Mouse (Mus musculus) layer of hippocampus, adult 8-10 months (tissue): Measurements from ENCODE around the gene Duox1. TPM values are rescaled to one million over a fixed set of nuclear protein-coding genes. Genes with fewer than 3 reads are reported as not detected.
A peak's percentile ranks its signal among the peaks of the same experiment; 100 is the strongest.

Source experiments
- DNase-seq, 2 experiments: peaks; one replicate each; pipeline ENCODE4 v3.0.0; 2022; ENCODE audit warnings: low spot score in 2 of 2
- total RNA-seq, 4 experiments: library from RNA; stranded (reverse); gene quantifications; 2 replicates each; pipeline ENCODE4 v1.2.4; 2022

Duox1 gene
- total RNA-seq, 4 experiments from 2014 or later: not detected

GRCm38 (mm10) chr2:122354191-122354929 lies 38.9 kb downstream of the Duox1 start:
- no peak for DNase-seq

GRCm38 (mm10) chr2:122355389-122355788 lies 39.9 kb downstream of the Duox1 start:
- no peak for DNase-seq

DNA sequence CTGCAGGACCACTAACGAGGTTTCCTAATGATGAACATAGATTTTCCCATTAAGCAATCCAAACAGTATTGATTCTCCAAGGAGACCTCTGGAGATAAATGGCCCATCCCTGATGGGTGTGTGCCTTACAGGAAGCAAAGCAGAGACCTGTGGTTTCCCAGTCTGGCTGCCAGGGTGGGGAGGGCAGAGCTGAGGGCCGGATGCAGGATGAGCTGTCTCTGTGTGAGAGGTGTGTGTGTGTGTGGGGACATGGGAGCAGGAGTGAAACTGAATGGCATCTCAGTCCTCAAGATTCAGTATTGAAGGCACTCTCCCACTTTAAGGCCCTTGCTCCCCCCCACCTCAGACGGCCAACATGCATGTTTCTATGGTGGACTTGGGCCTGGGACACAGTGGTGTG lies 40.7 kb downstream of the Duox1 start:
- DNase-seq: no peak

- DNase-seq: no peak
These were observed 44.8 kb downstream of the Duox1 start for GRCm38 (mm10) chr2:122360310-122360709.

DNA sequence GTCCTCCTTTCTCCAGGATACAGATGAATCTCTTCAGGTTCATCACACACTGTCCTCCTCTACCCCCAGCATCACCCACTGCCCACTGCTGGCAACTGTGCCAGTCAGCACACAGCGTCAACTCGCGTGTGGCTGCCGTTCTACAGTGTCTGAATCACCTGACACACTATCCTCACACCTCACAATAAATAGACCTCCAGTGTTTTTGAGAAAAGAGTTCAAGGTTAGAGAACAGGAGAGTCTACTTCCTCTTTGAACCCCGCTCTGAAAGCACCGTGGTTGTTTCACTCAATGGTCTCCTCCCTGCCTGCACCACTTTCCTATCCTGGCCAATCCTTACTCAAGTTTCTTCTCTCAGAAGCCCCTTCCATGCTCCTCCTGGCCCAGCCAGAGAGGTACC lies 45.7 kb downstream of the Duox1 start:
- no peak for DNase-seq

DNA sequence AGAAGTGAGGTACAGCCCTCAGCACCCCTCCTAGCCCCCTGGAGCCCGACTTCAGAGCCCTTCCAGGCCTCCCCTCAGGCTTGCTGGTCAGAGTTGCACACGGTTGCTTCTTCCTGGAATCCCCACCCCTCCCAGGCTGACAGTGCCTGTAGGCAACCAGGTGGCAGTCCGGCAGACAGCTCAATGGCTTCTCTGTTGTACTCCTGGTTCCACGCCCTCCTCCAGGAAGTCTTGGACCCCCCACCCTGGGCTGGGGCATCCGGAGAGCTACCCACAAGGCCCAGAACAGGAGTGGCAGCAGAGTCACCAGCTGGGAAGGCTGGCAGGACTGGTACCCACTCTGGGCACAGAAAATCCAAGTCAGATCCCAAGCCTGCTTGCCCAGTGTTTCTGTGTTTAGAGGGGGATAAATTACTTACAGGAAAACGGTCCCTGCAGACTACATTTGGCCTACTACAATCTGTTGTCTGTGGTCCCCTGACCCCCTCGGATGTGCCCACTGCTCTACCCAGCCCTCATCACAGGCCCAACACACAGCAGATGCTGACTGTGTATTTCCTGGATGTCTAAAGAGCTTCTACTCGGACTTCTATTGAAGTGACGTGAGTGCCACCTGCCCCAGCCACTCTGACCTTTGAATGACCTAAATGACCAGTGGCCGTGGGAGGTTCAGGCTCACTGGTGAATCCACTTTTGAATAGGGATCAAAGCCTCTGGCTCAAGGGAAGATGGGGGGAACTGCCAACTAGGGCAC lies 46.6 kb downstream of the Duox1 start:
- no peak for DNase-seq

- DNase-seq: no peak
These were observed 47.4 kb downstream of the Duox1 start for GRCm38 (mm10) chr2:122362622-122363523.

DNA sequence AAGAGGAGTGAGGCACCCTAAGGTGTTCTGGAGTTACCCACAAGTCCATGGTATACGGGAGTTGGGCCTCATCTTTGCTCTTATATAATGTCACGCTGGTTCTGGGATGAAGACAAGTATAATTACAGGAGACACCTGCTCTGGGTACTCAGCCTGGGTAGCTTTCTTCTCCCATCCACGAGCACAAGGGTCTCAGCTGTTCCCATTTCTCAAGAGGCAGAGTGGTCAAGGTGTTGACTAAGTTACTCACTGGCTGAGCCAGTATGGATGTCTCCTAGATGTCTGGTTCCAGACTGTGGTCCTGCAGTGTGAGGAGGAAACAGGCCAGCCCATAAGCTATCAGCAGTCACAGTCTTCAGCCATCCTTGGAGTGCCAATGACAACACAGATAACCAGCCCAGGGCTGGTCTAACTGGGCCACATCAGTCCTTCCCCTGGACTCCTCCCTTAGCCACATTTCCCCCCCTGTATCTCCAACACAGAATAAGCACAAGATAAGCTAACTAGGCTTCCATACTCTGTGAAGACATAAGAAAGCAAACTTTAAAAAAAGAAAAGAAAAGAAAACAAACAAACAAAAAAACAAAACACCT lies 49.0 kb downstream of the Duox1 start:
- no peak for DNase-seq

- DNase-seq: no peak
These were observed 49.9 kb downstream of the Duox1 start for GRCm38 (mm10) chr2:122365244-122365866.

- no peak for DNase-seq
These were observed 50.6 kb downstream of the Duox1 start for GRCm38 (mm10) chr2:122366039-122366438.

- DNase-seq: no peak
These were observed 51.2 kb downstream of the Duox1 start for GRCm38 (mm10) chr2:122366706-122367105.

DNA sequence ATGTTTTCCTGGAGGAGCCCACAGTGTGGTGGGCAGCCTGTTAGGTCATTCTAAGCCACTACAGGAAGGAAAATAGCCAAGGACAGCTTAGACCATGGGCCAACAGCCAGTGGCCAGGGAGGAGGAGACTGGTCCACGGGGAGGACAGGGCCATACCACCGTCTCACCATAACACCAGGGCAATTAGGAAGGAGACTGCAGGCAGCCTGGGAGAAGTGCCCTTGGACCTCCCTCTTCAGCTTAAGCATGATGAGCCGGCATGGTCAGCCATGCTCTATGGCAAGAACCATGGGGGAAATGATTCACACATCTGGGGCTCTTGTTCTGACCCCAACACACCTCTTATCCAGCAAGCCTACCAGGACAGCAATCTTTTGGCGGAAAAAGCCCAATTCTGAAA lies 51.7 kb downstream of the Duox1 start:
- DNase-seq: no peak

GRCm38 (mm10) chr2:122367701-122368080 lies 52.2 kb downstream of the Duox1 start:
- DNase-seq: no peak

- DNase-seq: no peak
These were observed 52.9 kb downstream of the Duox1 start for GRCm38 (mm10) chr2:122368081-122368971.

- peak; percentile 85 to 88 for DNase-seq
These were observed 53.7 kb downstream of the Duox1 start, which contains the start of gene Shf for GRCm38 (mm10) chr2:122368995-122369739. Shf (minus strand) TSS chr2:122369162.

GRCm38 (mm10) chr2:122370101-122370750 lies 54.8 kb downstream of the Duox1 start:
- DNase-seq: no peak

DNA sequence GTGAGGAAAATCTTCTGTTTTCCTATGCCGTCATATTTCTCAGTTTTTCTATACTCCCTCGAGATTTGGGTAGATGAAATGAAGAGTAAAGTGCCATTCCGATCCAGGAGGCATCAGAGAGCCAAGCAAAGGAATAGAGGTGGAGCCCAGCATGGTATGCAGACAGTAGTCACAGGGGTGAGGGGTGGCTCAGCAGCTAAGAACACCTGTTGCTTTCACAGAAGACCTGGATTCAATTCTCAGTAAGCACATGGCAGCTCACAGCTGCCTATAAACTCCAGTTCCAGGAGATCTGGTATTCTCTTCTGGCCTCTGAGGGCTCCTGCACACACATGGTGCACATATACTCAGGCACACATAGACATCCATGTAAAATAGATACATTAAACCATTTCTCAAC lies 56.6 kb downstream of the Duox1 start:
- no peak for DNase-seq

- no peak for DNase-seq
These were observed 57.1 kb downstream of the Duox1 start for GRCm38 (mm10) chr2:122372541-122372940.

GRCm38 (mm10) chr2:122374012-122374411 lies 58.5 kb downstream of the Duox1 start:
- no peak for DNase-seq
